Mouse (Mus musculus) kidney, postnatal 36 days (tissue): ENCODE data around the gene Rnf150.

Source experiments
- DNase-seq, 2 experiments: peaks; one replicate each; pipeline ENCODE4 v3.0.0; 2021 to 2022; ENCODE audit warnings: mixed read lengths in 2 of 2

The Rnf150 gene

GRCm38 (mm10) chr8:83028211-83028610 lies 165.1 kb downstream of the Rnf150 start:
- DNase-seq: peak in 1 of 2 experiments; percentile 19

- no peak for DNase-seq
Measured at GRCm38 (mm10) chr8:83032800-83033199, 169.6 kb downstream of the Rnf150 start.

GRCm38 (mm10) chr8:83035141-83035540 lies 172.0 kb downstream of the Rnf150 start:
- no peak for DNase-seq

- peak in 1 of 2 experiments; percentile 13 for DNase-seq
Measured at GRCm38 (mm10) chr8:83036521-83037166, 173.5 kb downstream of the Rnf150 start.

- DNase-seq: no peak
Measured at GRCm38 (mm10) chr8:83037321-83037720, 174.2 kb downstream of the Rnf150 start.

- peak in 1 of 2 experiments; percentile 40 for DNase-seq
Measured at GRCm38 (mm10) chr8:83038575-83038974, 175.4 kb downstream of the Rnf150 start.

- DNase-seq: no peak
Measured at GRCm38 (mm10) chr8:83041440-83041839, 178.3 kb downstream of the Rnf150 start.

- no peak for DNase-seq
Measured at GRCm38 (mm10) chr8:83046912-83047311, 183.8 kb downstream of the Rnf150 start.

GRCm38 (mm10) chr8:83048527-83048926 lies 185.4 kb downstream of the Rnf150 start:
- no peak for DNase-seq

- DNase-seq: peak in 1 of 2 experiments; percentile 9
Measured at GRCm38 (mm10) chr8:83049171-83049601, 186.0 kb downstream of the Rnf150 start.

GRCm38 (mm10) chr8:83049616-83050015 lies 186.5 kb downstream of the Rnf150 start:
- peak in 1 of 2 experiments; percentile 8 for DNase-seq

- DNase-seq: no peak
Measured at GRCm38 (mm10) chr8:83052896-83053295, 189.7 kb downstream of the Rnf150 start.

GRCm38 (mm10) chr8:83054801-83055200 lies 191.6 kb downstream of the Rnf150 start:
- DNase-seq: no peak

GRCm38 (mm10) chr8:83058951-83059350 lies 195.8 kb downstream of the Rnf150 start:
- no peak for DNase-seq

GRCm38 (mm10) chr8:83060076-83060475 lies 196.9 kb downstream of the Rnf150 start:
- DNase-seq: no peak

GRCm38 (mm10) chr8:83061257-83061656 lies 198.1 kb downstream of the Rnf150 start:
- no peak for DNase-seq

- DNase-seq: no peak
Measured at GRCm38 (mm10) chr8:83061873-83062272, 198.7 kb downstream of the Rnf150 start.

- no peak for DNase-seq
Measured at GRCm38 (mm10) chr8:83062276-83062675, 199.1 kb downstream of the Rnf150 start.

GRCm38 (mm10) chr8:83064096-83064495 lies 200.9 kb downstream of the Rnf150 start:
- DNase-seq: peak in 1 of 2 experiments; percentile 11

GRCm38 (mm10) chr8:83066076-83066475 lies 202.9 kb downstream of the Rnf150 start:
- DNase-seq: no peak

GRCm38 (mm10) chr8:83066846-83067245 lies 203.7 kb downstream of the Rnf150 start:
- no peak for DNase-seq

GRCm38 (mm10) chr8:83067906-83068305 lies 204.8 kb downstream of the Rnf150 start:
- DNase-seq: no peak

GRCm38 (mm10) chr8:83074248-83074647 lies 211.1 kb downstream of the Rnf150 start:
- no peak for DNase-seq

GRCm38 (mm10) chr8:83076621-83077020 lies 213.5 kb downstream of the Rnf150 start:
- DNase-seq: no peak

- no peak for DNase-seq
Measured at GRCm38 (mm10) chr8:83077329-83077728, 214.2 kb downstream of the Rnf150 start.
